Mouse (Mus musculus) mature B cell (primary cell): ENCODE data around the gene Olfr315.
"Not testable (repeated sequence)": the region's sequence is repeated elsewhere in the genome, so short reads cannot be mapped to it uniquely, and the experiment has no call there.

Source experiments
- in situ Hi-C: fragments of 300-500 bp; cut with MboI; formaldehyde crosslinking; loops from 2 replicates; pipeline ENCODE4 v1.14.3; 2019

The Olfr315 gene

DNA sequence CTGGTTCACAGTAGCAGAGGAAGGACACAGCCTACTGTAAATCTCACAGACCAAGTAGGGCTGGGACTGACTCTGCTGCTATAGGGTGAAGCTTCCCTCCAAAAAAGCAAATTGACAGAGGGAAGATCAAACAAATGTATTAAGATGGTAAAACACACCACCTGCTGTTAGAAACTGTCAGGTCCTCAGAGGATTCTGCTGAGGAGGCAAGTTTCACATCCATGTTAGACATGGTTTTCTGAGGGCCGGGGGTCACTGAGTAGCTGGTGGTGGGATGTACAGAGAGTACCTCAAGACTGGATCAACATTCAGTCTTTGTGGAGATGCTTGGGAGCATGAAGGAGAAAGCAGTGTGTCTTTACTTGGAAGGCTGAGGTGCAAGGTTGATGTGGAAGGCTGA, 42.7 kb downstream of the Olfr315 start:
- in situ Hi-C loops = no loop called here

DNA sequence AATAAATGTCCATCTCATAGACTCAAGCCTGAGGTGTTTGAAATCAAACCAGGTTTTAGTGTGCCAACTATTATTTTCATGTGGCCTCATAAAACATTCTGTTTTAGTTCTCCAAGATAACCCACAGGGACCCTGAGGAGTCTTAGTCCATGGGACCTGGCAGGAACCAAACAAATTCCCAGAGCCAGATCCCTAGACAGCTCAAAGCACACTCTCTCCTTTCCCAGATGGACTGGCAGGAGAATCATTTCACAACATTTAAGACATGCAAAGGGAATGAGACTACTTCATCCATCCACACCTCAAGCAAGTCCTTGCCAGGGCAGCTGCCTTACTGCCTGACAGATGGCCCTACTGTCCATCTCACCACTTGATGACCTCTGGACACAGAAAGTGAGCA, 55.9 kb downstream of the Olfr315 start, which contains the start of gene Olfr312:
Olfr312 (plus strand) TSS at position 301 of the 400 bp plus-strand sequence.
- in situ Hi-C loops = not testable (repeated sequence)

DNA sequence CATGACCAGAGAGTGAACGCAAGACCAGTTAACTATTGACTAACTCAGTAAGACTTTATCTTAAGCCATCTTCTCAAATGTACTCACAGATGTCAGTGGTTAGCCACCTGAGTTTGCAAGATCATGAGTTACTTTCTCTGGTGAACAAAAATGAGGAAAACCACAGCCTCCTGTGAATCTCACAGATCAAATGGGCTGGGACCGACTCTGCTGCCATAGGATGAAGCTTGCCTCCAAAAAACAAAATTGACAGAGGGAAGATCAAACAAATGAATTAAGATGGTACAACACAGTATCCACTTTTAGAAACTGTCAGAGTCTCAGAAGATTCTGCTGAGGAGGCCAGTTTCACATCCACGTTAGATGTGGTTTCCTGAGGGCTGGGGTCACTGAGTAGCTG, 56.8 kb downstream of the Olfr315 start:
- in situ Hi-C loops = no loop called here
